Mouse (Mus musculus) R1 (cell line): ENCODE measurements around the gene Ndufa13.
A peak's percentile ranks its signal among the peaks of the same experiment; 100 is the strongest.
"Not testable (repeated sequence)": the region's sequence is repeated elsewhere in the genome, so short reads cannot be mapped to it uniquely, and the experiment has no call there.

Source experiments
- DNase-seq: peaks from one replicate; pipeline ENCODE4 v3.0.0-alpha.2; 2018; ENCODE audit warnings: low read depth, low spot score

Gene Ndufa13

DNA sequence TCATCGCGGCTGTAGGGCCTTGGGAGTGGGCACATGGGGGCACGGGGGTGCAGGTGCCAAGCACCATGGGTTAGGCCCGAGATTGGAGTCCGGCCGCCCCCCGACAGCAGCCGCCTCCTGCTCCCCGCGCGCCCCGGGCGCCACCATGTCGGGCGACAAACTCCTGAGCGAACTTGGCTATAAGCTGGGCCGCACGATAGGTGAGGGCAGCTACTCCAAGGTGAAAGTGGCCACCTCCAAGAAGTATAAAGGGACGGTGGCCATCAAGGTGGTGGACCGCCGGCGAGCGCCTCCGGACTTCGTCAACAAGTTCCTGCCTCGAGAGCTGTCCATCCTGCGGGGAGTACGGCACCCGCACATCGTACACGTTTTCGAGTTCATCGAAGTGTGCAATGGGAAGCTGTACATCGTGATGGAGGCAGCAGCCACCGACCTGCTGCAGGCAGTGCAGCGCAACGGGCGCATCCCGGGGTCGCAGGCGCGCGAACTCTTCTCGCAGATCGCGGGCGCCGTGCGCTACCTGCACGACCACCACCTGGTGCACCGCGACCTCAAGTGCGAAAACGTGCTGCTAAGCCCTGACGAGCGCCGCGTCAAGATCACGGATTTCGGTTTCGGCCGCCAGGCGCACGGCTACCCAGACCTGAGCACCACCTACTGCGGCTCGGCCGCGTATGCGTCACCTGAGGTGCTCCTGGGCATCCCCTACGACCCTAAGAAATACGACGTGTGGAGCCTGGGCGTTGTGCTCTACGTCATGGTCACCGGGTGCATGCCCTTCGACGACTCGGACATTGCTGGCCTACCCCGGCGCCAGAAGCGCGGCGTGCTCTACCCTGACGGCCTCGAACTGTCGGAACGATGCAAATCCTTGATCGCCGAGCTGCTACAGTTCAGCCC lies at the start of gene Ndufa13, which contains the start of the genes Tssk6 and Yjefn3:
TSS of gene Ndufa13 (minus strand) at position 396 of the 900 bp plus-strand sequence.
TSS of gene Tssk6 (plus strand) at position 22 of the 900 bp plus-strand sequence.
TSS of gene Yjefn3 (minus strand) at position 550 of the 900 bp plus-strand sequence.
- DNase-seq = peak; percentile 64

DNA sequence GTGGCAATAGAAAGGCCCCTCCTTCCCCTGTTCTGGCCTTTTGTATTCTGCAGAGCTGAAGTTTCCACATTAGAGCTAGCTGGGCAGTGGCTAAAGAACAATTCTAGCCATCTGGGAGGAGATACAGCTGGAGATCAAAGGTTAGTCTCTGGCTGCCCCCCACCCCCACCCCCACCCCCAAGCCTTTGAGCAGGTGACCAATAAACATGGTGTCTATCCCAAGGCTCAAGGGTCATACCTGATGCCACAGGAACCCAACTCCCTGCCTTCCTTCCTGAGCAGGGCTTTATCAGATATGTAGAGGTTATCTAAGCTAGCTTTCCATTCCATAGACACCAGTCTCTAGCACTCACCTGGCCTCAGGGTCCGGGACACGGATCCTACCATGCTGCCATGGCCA lies 47.9 kb upstream of the Ndufa13 start:
- no peak for DNase-seq

- not testable (repeated sequence) for DNase-seq
These were observed 40.1 kb upstream of the Ndufa13 start for GRCm38 (mm10) chr8:69942495-69942894.

- DNase-seq = no peak
These were observed 38.0 kb upstream of the Ndufa13 start for GRCm38 (mm10) chr8:69940386-69940785.

GRCm38 (mm10) chr8:69939633-69940032 lies 37.3 kb upstream of the Ndufa13 start:
- DNase-seq = peak; percentile 80

DNA sequence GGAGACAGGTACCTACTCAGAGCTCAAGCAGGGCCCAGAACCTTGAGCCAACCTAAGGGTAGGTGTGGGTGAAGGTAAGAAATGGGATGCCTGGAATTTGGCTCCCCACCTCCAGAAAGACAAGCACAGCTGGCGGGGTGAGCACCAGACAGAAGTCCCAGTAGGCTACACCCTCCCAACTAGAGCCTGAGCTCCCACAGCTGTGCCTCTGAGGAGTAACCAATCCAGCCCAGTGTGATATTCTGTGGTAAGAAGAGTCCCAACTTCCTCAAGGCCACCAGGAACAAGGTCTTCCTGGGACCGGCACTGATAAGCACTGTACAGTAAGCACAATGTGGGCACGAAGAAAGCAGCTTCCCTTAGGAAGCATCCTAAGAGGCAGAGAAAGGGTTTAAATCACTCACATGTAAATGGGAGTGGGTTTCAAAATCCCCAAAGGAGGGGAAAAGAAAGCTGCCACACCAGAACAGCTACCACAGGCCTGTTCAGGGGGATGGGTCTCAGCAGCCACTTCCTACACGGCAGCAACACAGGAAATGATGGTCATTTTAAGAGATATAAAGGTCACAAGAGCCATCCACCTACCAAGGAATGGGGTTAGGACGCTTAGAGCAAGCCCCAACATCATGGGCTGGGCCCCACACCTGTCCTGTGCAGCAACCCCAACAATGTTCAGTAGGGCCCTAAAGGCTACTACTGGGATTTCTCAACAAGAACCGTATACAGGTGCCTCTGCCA lies 36.1 kb upstream of the Ndufa13 start:
- DNase-seq = peak; percentile 66

- DNase-seq = peak; percentile 15
These were observed 35.1 kb upstream of the Ndufa13 start for GRCm38 (mm10) chr8:69937466-69937865.

- DNase-seq = peak; percentile 99
These were observed 33.9 kb upstream of the Ndufa13 start for GRCm38 (mm10) chr8:69936050-69936794.

- peak; percentile 90 for DNase-seq
These were observed 33.1 kb upstream of the Ndufa13 start for GRCm38 (mm10) chr8:69935431-69935830.

DNA sequence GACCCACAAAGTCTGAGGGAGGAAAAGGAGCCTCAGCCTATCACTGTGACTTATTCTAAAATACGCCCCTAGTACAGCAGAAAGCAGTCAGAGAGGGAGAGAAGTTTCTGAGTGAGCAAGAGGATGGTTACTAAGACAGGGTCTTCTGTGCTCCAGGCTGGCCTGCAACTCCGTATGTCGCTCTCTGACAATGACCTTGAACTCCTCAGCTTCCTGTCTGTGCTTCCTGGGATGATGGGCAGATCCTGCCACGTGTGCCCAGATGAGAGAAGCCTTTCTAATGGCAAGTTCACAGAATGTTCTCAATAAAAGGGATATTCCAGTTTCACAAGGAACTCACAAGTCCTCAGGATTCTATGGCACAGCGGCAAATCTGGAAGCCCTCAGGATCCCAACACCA lies 32.2 kb upstream of the Ndufa13 start:
- DNase-seq = peak; percentile 74

DNA sequence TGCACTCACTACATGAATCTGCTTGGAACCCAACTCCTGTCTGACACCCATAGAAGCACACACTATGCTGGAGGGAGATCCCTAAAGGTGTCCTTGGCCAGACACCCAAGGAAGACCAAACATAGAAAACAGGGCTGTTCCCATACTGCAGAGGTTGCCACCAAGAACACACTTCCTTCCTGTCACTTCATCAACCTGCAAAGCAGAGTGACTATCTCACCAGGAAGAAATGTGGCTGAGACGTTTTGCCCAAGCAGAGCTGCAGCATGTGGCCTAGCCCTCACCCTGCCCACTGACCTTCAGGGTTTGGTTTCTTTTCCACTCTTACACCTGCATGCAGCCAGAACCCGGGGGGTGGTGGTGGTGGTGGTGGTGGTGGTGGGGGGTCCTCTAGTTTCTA lies 31.5 kb upstream of the Ndufa13 start:
- DNase-seq = no peak

- DNase-seq = no peak
These were observed 24.5 kb upstream of the Ndufa13 start for GRCm38 (mm10) chr8:69926901-69927300.

DNA sequence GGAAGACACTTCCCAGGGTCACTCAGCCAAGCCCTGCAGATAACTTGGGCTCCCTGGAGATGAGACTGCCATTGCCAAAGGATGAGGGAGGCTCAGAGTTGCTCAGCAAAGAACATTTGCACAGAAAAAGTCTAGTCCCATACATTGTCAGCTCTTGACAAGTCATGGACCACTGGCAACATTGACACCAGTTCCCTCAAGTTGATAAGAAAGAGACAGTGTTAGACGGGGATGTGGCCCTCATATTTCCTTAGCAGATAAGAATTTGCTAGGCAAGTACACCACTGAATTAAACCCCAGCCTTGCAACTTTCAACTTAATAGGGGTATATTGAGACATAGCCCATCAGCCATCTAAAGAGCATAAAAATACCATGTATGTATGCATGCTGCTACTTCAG lies 21.6 kb upstream of the Ndufa13 start:
- no peak for DNase-seq

DNA sequence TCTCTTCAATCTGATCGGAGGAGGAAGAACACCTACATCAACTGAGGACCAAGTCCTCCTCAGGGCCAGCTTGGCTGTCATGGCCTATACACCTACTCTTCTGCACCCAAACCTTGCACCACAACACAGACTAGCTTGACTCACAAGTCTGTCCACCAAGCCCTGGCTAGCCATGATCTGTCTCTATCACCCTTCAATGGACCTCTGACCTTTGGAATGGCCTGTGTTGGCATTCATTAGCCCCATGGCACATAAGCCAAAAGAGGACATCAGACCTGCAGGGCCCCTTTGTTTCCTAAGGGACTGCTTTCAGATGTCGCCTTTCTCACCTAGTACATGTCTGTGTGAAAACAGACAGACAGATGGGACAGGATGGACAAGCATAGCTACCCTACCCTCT lies 18.8 kb upstream of the Ndufa13 start:
- no peak for DNase-seq

- DNase-seq = peak; percentile 98
These were observed 17.7 kb upstream of the Ndufa13 start for GRCm38 (mm10) chr8:69919876-69920662.

DNA sequence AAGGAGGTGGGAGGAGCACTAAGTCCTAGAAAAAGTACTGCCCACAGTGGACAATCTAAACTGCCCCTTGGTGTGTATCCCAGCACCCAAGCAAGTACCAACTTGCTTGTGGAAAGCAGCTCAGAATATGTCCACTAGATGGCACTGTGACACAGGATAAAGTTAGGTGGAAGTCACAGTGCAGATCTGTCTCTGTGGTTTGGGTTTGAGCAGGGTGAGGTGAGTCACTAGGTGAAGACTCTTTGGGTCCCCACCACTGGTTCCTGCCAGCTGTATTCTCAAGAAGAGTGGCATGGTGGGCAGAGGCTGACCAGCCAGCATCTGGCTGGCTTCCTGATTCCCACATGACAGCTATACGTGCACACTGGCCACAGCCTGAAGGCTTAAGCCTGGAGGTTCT lies 16.7 kb upstream of the Ndufa13 start:
- peak; percentile 89 for DNase-seq

- no peak for DNase-seq
These were observed 16.1 kb upstream of the Ndufa13 start for GRCm38 (mm10) chr8:69918506-69918905.

- peak; percentile 62 for DNase-seq
These were observed 13.4 kb upstream of the Ndufa13 start for GRCm38 (mm10) chr8:69915748-69916147.

GRCm38 (mm10) chr8:69914526-69914925 lies 12.2 kb upstream of the Ndufa13 start:
- no peak for DNase-seq

GRCm38 (mm10) chr8:69912478-69913074 lies 10.2 kb upstream of the Ndufa13 start:
- no peak for DNase-seq

DNA sequence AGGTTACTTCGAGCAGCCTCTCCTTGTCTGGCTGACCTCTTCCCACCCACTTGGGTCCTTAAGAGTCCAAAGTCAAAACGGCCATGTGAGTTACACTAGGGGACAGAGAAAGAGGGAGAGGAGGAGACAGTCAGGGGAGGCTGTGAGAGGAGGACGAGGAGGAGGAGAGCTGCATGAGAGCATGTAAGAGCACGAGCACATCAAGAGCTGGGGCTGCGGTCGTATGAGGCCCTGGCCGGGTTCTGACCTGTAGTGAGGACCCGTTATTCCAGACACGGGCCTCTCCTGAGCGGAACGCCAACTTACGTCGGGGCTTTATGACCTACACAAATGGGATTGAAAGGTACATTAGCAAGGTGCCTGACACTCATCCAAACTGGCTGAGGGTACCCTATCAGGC lies 9.6 kb upstream of the Ndufa13 start:
- DNase-seq = no peak
